Mouse (Mus musculus) brain, embryonic 14.5 days (tissue): ENCODE measurements around the gene Rtkn2.

Experiments used
- CTCF ChIP-seq: fragments of 200-500 bp; IDR thresholded peaks from 2 replicates; pipeline ENCODE4 v1.5.1; 2012; ENCODE audit warnings: inconsistent platforms, mild to moderate bottlenecking, moderate library complexity, borderline replicate concordance; ENCODE audit not compliant: insufficient read depth, insufficient read length; ENCODE audit errors: extremely low read depth
- POLR2A ChIP-seq: fragments of 200-500 bp; IDR thresholded peaks from 2 replicates; pipeline ENCODE4 v1.6.1; 2012; ENCODE audit warnings: mild to moderate bottlenecking, inconsistent platforms, borderline replicate concordance; ENCODE audit not compliant: poor library complexity, insufficient read depth, insufficient read length, severe bottlenecking; ENCODE audit errors: extremely low read depth

- TF ChIP-seq CTCF: peak; percentile 66
- no peak for TF ChIP-seq POLR2A
Observed at GRCm38 (mm10) chr10:68013137-68013536, 33.8 kb downstream of the Rtkn2 start.
